Mouse (Mus musculus) urinary bladder, adult 18-20 months (tissue): ENCODE data around the gene Bcl2l14.
A peak's percentile ranks its signal among the peaks of the same experiment; 100 is the strongest.

ENCODE experiments used
- DNase-seq, 2 experiments: peaks; one replicate each; pipeline ENCODE4 v3.0.0; 2022; ENCODE audit warnings: low spot score in 2 of 2, mixed read lengths in 2 of 2

Gene Bcl2l14

DNA sequence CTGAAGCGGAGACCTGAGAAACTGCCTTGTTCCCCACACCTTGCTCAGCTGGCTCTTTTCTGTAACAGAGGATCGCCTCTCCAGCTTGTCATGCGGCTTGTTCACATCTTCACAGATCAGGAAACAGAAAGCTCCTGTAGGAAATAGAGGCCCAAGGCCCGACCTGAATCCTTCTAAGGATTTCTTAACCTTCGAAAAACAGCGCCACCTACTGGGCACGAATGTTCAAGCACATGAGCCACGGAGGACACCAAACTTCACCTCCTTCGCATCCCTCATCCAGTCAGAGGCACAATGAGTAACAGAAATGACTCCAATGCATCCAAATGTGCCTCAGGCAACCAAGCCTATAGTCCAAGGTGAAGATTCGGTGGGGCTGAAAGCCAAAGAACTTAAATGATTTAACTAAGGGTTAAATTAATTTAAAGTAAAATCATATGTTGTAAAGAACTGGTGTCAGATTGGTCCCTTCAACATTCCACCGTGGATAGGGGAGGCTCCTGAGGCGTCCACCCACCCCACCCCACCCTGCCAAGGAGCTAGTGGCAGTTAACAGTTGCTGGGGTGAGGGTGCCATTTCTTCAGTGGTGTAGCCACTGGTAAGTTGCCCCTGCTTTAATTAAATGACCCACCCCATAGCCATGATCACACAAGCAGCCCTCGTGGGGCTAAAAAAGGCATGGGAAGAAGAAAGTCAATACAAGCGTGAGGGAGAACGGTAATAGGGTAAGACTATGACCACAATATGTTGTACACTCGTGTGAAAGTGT, 7.0 kb downstream of the Bcl2l14 start:
- peak in 1 of 2 experiments; percentile 50 for DNase-seq

DNA sequence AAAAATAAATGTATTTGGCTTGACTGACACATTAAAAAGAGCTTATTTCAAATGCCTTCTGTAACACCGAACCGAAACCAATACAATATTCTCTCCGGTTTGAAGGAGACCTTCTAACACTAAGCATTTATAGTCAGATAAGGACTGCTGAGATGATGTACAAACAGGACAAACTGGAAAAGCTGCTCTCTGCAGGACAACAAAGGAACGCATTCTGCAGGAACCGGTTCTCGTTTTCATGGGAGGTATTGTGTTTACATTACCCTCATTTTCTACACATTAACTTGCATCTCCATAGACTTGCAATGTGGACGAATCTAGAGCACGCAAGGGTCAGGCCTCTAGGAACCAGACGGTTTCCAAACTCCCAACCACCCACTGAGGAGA, 7.6 kb downstream of the Bcl2l14 start:
- DNase-seq: peak in 1 of 2 experiments; percentile 42

DNA sequence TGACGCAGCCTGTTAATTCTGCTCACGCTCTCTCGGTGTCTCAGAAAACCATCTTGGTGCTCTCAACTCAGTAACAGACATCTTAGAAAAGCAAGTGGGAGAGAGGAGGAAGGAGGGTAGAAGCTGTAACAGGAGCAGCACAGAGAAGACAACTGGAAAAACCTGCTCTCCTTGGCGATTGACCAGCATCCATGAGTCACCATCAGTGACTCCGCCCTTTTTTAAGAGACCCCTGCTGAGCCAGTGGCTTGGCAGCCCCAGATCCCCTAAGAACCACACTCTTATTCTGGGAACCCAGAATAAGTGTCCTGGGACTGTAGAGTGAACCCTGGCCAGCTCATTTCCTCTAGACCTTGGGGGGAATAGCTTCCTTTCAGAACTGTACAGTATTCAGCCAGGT, 11.1 kb downstream of the Bcl2l14 start:
- DNase-seq: peak; percentile 33 to 51

GRCm38 (mm10) chr6:134413706-134414531, 17.8 kb downstream of the Bcl2l14 start:
- DNase-seq: peak; percentile 22 to 38

GRCm38 (mm10) chr6:134414532-134414883, 18.4 kb downstream of the Bcl2l14 start:
- DNase-seq: no peak

GRCm38 (mm10) chr6:134416556-134417105, 20.5 kb downstream of the Bcl2l14 start:
- DNase-seq: no peak

DNA sequence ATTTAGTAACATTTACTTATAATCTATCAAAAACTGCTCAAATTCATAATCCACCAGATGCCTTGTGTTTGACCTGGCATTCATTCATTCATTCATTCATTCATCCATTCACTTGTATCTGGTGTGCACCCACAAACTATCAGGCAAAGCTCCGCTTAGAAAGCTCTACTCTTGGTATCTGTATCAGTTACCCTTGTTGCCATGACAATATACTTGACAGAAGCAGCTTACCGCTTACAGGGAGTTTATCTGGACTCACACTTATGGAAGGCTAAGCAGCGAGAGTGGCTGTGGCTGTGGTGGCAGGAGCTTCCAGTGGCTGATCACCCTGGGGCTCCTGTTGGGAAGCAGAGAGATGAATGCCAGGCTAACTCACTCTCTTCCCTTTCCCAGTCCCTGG, 21.8 kb downstream of the Bcl2l14 start:
- no peak for DNase-seq

DNA sequence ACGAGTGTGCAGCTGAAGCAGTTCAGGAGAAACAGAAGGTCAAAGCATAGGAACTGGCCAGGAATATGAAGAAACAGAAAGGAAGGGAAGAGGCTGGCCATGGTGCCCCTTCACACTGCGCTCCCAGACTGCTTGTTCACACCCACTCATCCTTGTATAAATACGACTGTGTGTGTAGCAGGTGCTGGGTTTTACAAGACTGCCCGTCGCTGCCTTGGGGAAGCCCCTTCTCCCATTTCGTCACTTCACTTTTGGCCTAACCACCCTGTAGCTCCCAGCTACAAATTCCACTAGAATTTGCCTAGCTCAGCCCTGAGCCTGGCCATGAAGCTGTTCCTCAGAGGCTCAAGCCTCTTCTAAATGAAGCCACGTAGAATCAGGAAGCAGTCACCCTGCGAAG, 24.3 kb downstream of the Bcl2l14 start:
- DNase-seq: no peak

GRCm38 (mm10) chr6:134421921-134422320, 25.8 kb downstream of the Bcl2l14 start:
- DNase-seq: no peak

DNA sequence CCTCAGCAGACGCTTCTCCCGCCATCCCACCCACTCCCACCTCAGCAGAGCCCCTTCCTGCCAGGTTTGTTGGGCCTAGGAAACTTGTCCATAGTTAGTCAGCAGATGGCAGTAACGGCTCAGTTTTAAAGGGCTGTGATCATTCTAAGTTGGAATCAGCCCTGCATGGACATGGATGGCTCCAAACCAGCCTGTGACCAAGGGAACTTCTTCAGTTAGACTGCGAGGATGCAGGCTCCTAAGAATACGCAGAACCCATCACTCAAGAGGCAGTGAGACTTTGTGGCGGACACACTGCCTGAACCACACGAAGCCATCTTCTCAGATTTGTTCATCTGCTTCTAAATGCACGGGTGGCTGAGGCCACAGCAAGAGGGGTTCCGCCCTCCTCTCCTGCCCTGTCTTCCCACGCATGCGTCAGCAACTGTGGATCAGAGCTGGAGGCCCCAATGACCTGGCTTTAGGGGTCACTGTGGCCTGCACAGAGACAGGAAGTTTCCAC, 29.1 kb downstream of the Bcl2l14 start:
- peak; percentile 23 to 39 for DNase-seq

- no peak for DNase-seq
Observed at GRCm38 (mm10) chr6:134427165-134427564, 31.0 kb downstream of the Bcl2l14 start.

GRCm38 (mm10) chr6:134428455-134428854, 32.3 kb downstream of the Bcl2l14 start:
- no peak for DNase-seq

GRCm38 (mm10) chr6:134430161-134430799, 34.2 kb downstream of the Bcl2l14 start:
- DNase-seq: no peak

GRCm38 (mm10) chr6:134431583-134431982, 35.5 kb downstream of the Bcl2l14 start:
- DNase-seq: no peak

DNA sequence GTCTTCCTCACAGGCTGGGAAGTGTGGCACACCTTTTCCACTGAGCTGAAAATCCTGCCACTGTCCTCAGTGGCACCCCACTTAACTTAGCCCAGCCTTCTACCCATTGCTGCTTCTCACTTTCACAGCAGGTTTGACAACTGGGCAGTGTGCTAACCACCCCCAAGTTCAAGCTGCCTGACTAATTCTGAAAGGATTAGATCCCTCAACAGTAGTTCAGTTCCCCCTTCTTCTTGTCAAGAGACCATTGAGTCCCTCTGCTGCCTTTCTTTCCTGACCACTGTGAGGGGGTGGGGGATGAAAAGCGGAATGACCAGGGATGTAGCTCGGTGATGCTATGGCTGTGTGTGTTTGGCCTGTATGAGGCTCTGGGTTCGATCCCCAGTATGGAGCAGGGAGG, 37.2 kb downstream of the Bcl2l14 start:
- DNase-seq: no peak

DNA sequence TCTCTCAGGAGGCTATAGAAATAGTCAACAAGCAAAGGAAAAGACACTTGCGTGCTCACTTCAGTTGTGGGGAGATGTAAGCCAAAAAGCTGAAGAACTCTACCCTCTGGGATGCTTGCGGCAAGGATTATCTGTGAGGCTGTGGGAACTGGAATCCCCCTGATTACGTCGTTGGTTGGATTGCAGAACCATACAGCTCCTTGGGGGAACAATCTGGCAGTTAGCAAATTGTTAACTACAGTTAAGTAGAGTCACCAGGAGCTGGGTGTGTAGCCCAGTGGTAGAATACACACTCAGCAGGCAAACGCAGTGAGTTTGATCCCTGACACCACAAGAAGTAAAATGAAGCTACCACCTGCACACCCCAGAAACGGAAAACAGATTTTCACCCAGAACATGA, 37.9 kb downstream of the Bcl2l14 start:
- no peak for DNase-seq

- DNase-seq: no peak
Observed at GRCm38 (mm10) chr6:134434866-134435390, 38.8 kb downstream of the Bcl2l14 start.

GRCm38 (mm10) chr6:134436955-134437354, 40.8 kb downstream of the Bcl2l14 start:
- no peak for DNase-seq

- DNase-seq: peak in 1 of 2 experiments; percentile 44
Observed at GRCm38 (mm10) chr6:134439401-134440021, 43.4 kb downstream of the Bcl2l14 start.

- no peak for DNase-seq
Observed at GRCm38 (mm10) chr6:134440023-134440422, 43.9 kb downstream of the Bcl2l14 start.

GRCm38 (mm10) chr6:134441716-134442115, 45.6 kb downstream of the Bcl2l14 start:
- no peak for DNase-seq
